Mouse (Mus musculus) gonadal fat pad, adult 2 months (tissue): ENCODE measurements around the gene BB287469. TPM values are rescaled to one million over a fixed set of nuclear protein-coding genes. Genes with fewer than 3 reads are reported as not detected.
"Not testable (repeated sequence)": the region's sequence is repeated elsewhere in the genome, so short reads cannot be mapped to it uniquely, and the experiment has no call there.

ENCODE experiments used
- DNase-seq: peaks from one replicate; pipeline ENCODE4 v3.0.0-alpha.2; 2012; ENCODE audit warnings: low read depth
- polyA plus RNA-seq: library from polyadenylated mRNA; depleted of rRNA; stranded (reverse); fragments of >200 nt; gene quantifications from 2 replicates; pipeline ENCODE4 v1.2.3, GENCODE M21; 2012; rRNA removed

BB287469 gene
- polyA plus RNA-seq = not detected in 2 replicates

- DNase-seq = not testable (repeated sequence)
Measured at GRCm38 (mm10) chr12:87816277-87816676, at the start of gene BB287469. TSS of gene BB287469 (plus strand) at chr12:87816577.

GRCm38 (mm10) chr12:87775655-87776054, 40.7 kb upstream of the BB287469 start, which contains the start of gene Gm21319:
TSS of gene Gm21319 (minus strand) at chr12:87775755.
- not testable (repeated sequence) for DNase-seq

GRCm38 (mm10) chr12:87795212-87795611, 21.2 kb upstream of the BB287469 start, which contains the start of gene Gm21936:
TSS of gene Gm21936 (plus strand) at chr12:87795512.
- peak; percentile 19 for DNase-seq

GRCm38 (mm10) chr12:87797971-87798370, 18.4 kb upstream of the BB287469 start:
- not testable (repeated sequence) for DNase-seq

GRCm38 (mm10) chr12:87842239-87842638, 25.9 kb downstream of the BB287469 start, which contains the start of gene Gm2001:
TSS of gene Gm2001 (minus strand) at chr12:87842339.
- not testable (repeated sequence) for DNase-seq

- DNase-seq = not testable (repeated sequence)
Measured at GRCm38 (mm10) chr12:87850657-87851056, 34.3 kb downstream of the BB287469 start.

GRCm38 (mm10) chr12:87856067-87856466, 39.7 kb downstream of the BB287469 start:
- not testable (repeated sequence) for DNase-seq

- DNase-seq = not testable (repeated sequence)
Measured at GRCm38 (mm10) chr12:87861740-87862692, 45.6 kb downstream of the BB287469 start.

- DNase-seq = not testable (repeated sequence)
Measured at GRCm38 (mm10) chr12:87863638-87864037, 47.3 kb downstream of the BB287469 start.

GRCm38 (mm10) chr12:87864048-87864447, 47.7 kb downstream of the BB287469 start:
- DNase-seq = not testable (repeated sequence)

Other genes with a start within 250 kb of the BB287469 start
- gene Oog1, start 213.9 kb upstream of the BB287469 start, polyA plus RNA-seq = not detected in 2 replicates
- not detected in 2 replicates for gene Gm4027, start 197.7 kb upstream of the BB287469 start, polyA plus RNA-seq
- not detected in 2 replicates for gene Gm16381, start 172.0 kb upstream of the BB287469 start, polyA plus RNA-seq
- gene Gm21319, start 40.8 kb upstream of the BB287469 start, polyA plus RNA-seq = not detected in 2 replicates
- gene Gm21936, start 21.1 kb upstream of the BB287469 start, polyA plus RNA-seq = not detected in 2 replicates
- gene Gm2001, start 25.8 kb downstream of the BB287469 start, polyA plus RNA-seq = not detected in 2 replicates
- not detected in 2 replicates for gene Gm2016, start 57.5 kb downstream of the BB287469 start, polyA plus RNA-seq
- gene Gm2022, start 78.8 kb downstream of the BB287469 start, polyA plus RNA-seq = not detected in 2 replicates
- not detected in 2 replicates for gene Gm2035, start 103.3 kb downstream of the BB287469 start, polyA plus RNA-seq
- not detected in 2 replicates for gene Gm2042, start 137.5 kb downstream of the BB287469 start, polyA plus RNA-seq
- not detected in 2 replicates for gene Gm2075, start 195.3 kb downstream of the BB287469 start, polyA plus RNA-seq
- gene Gm6803, start 202.2 kb downstream of the BB287469 start, polyA plus RNA-seq = not detected in 2 replicates
- gene Gm2056, start 210.4 kb downstream of the BB287469 start, polyA plus RNA-seq = not detected in 2 replicates